Mouse (Mus musculus) skeletal muscle tissue, postnatal 0 days (tissue): ENCODE data around the gene Olfr628. TPM values are rescaled to one million over a fixed set of nuclear protein-coding genes. Genes with fewer than 3 reads are reported as not detected.

Experiments used
- polyA plus RNA-seq: library from polyadenylated mRNA; unstranded; fragments of >200 nt; fragmentation: Nextera tagmentation; extraction: Ambion mirVana; gene quantifications from 2 replicates; pipeline ENCODE4 v1.2.1, GENCODE M21; 2015

Olfr628 gene
- polyA plus RNA-seq = not detected in 2 replicates

GRCm38 (mm10) chr7:103730074-103730473 lies at the start of gene Olfr628:
Gene Olfr628, plus strand, starts transcription at chr7:103730374.

GRCm38 (mm10) chr7:103682420-103682819 lies 47.8 kb upstream of the Olfr628 start, which contains the start of gene Olfr625-ps1:
Gene Olfr625-ps1, plus strand, starts transcription at chr7:103682720.

GRCm38 (mm10) chr7:103714371-103714770 lies 15.8 kb upstream of the Olfr628 start, which contains the start of gene Olfr243:
Gene Olfr243, plus strand, starts transcription at chr7:103714671.

GRCm38 (mm10) chr7:103744843-103745242 lies 14.7 kb downstream of the Olfr628 start, which contains the start of gene Olfr629:
Gene Olfr629, minus strand, starts transcription at chr7:103744943.

GRCm38 (mm10) chr7:103757233-103757632 lies 27.1 kb downstream of the Olfr628 start, which contains the start of gene Olfr630:
Gene Olfr630, minus strand, starts transcription at chr7:103757333.

GRCm38 (mm10) chr7:103771494-103771893 lies 41.3 kb downstream of the Olfr628 start, which contains the start of gene Olfr69:
Gene Olfr69, minus strand, starts transcription at chr7:103771594.

GRCm38 (mm10) chr7:103779598-103779997 lies 49.4 kb downstream of the Olfr628 start, which contains the start of gene Olfr68:
Gene Olfr68, minus strand, starts transcription at chr7:103779698.

Other genes with a start within 250 kb of the Olfr628 start
- not detected in 2 replicates for gene Olfr609, start 232.3 kb upstream of the Olfr628 start, polyA plus RNA-seq
- not detected in 2 replicates for gene Olfr610, start 218.3 kb upstream of the Olfr628 start, polyA plus RNA-seq
- not detected in 2 replicates for gene Olfr611, start 209.5 kb upstream of the Olfr628 start, polyA plus RNA-seq
- gene Olfr612, start 187.7 kb upstream of the Olfr628 start, polyA plus RNA-seq = not detected in 2 replicates
- not detected in 2 replicates for gene Olfr613, start 182.3 kb upstream of the Olfr628 start, polyA plus RNA-seq
- not detected in 2 replicates for gene Olfr615, start 174.3 kb upstream of the Olfr628 start, polyA plus RNA-seq
- not detected in 2 replicates for gene Olfr616, start 161.2 kb upstream of the Olfr628 start, polyA plus RNA-seq
- not detected in 2 replicates for gene Olfr617, start 157.3 kb upstream of the Olfr628 start, polyA plus RNA-seq
- not detected in 2 replicates for gene Olfr618, start 140.3 kb upstream of the Olfr628 start, polyA plus RNA-seq
- not detected in 2 replicates for gene Olfr619, start 129.8 kb upstream of the Olfr628 start, polyA plus RNA-seq
- not detected in 2 replicates for gene Olfr620, start 117.8 kb upstream of the Olfr628 start, polyA plus RNA-seq
- gene Olfr622, start 87.7 kb upstream of the Olfr628 start, polyA plus RNA-seq = not detected in 2 replicates
- not detected in 2 replicates for gene Olfr623, start 66.7 kb upstream of the Olfr628 start, polyA plus RNA-seq
- 0.03 and 0.06 TPM in 2 replicates for gene Olfr624, start 59.2 kb upstream of the Olfr628 start, polyA plus RNA-seq
- gene Olfr625-ps1, start 47.7 kb upstream of the Olfr628 start, polyA plus RNA-seq = not detected in 2 replicates
- not detected in 2 replicates for gene Olfr243, start 15.7 kb upstream of the Olfr628 start, polyA plus RNA-seq
- not detected in 2 replicates for gene Olfr629, start 14.6 kb downstream of the Olfr628 start, polyA plus RNA-seq
- not detected in 2 replicates for gene Olfr630, start 27.0 kb downstream of the Olfr628 start, polyA plus RNA-seq
- not detected in 2 replicates for gene Olfr69, start 41.2 kb downstream of the Olfr628 start, polyA plus RNA-seq
- gene Olfr68, start 49.3 kb downstream of the Olfr628 start, polyA plus RNA-seq = not detected in 2 replicates
- gene Olfr67, start 61.4 kb downstream of the Olfr628 start, polyA plus RNA-seq = not detected in 2 replicates
- 421 and 497 TPM in 2 replicates for gene Hbb-bt, start 83.6 kb downstream of the Olfr628 start, polyA plus RNA-seq
- gene Hbb-bs, start 97.7 kb downstream of the Olfr628 start, polyA plus RNA-seq = 1,956 and 2,204 TPM in 2 replicates
- not detected in 2 replicates for gene Hbb-bh2, start 110.1 kb downstream of the Olfr628 start, polyA plus RNA-seq
- gene Hbb-bh1, start 112.8 kb downstream of the Olfr628 start, polyA plus RNA-seq = not detected in 2 replicates
- not detected in 2 replicates for gene Hbb-y, start 122.8 kb downstream of the Olfr628 start, polyA plus RNA-seq
- gene Olfr66, start 155.9 kb downstream of the Olfr628 start, polyA plus RNA-seq = not detected in 2 replicates
- gene Olfr64, start 164.1 kb downstream of the Olfr628 start, polyA plus RNA-seq = not detected in 2 replicates
- gene Olfr65, start 173.1 kb downstream of the Olfr628 start, polyA plus RNA-seq = not detected in 2 replicates
- not detected in 2 replicates for gene Olfr631, start 198.5 kb downstream of the Olfr628 start, polyA plus RNA-seq
- not detected in 2 replicates for gene Olfr632, start 204.0 kb downstream of the Olfr628 start, polyA plus RNA-seq
- not detected in 2 replicates for gene Olfr633, start 214.1 kb downstream of the Olfr628 start, polyA plus RNA-seq
- gene Olfr635, start 240.8 kb downstream of the Olfr628 start, polyA plus RNA-seq = not detected in 2 replicates